Mouse (Mus musculus) intestine, postnatal 0 days (tissue): ENCODE data around the gene Dgcr2. TPM values are rescaled to one million over a fixed set of nuclear protein-coding genes. Genes with fewer than 3 reads are reported as not detected.

Experiments used
- ATAC-seq: fragments of 200-750 bp; cut with Nextera tagmentation; 2 replicates; pipeline ENCODE4 v1.8.0; 2017; ENCODE audit warnings: mild to moderate bottlenecking, moderate TSS enrichment, moderate library complexity
- H3K27ac ChIP-seq: fragments of 300-500 bp; sonication (generic); 2 replicates; pipeline ENCODE4 v1.5.1; 2014; ENCODE audit warnings: mild to moderate bottlenecking, low read depth, low read length, moderate library complexity
- H3K27me3 ChIP-seq: fragments of 300-500 bp; sonication (generic); replicated peaks from 2 replicates; pipeline ENCODE4 v1.6.1; 2014; ENCODE audit warnings: low read length, mixed read lengths; ENCODE audit not compliant: control insufficient read depth, insufficient read depth
- H3K36me3 ChIP-seq: fragments of 300-500 bp; sonication (generic); 2 replicates; pipeline ENCODE4 v1.6.1; 2014; ENCODE audit warnings: mild to moderate bottlenecking, moderate library complexity; ENCODE audit not compliant: control insufficient read depth, insufficient read depth
- H3K4me1 ChIP-seq: fragments of 300-500 bp; sonication (generic); replicated peaks from 2 replicates; pipeline ENCODE4 v1.6.1; 2014; ENCODE audit warnings: antibody characterized with exemption, low read length, mixed read lengths; ENCODE audit not compliant: control insufficient read depth, insufficient read depth
- H3K4me2 ChIP-seq: fragments of 300-500 bp; sonication (generic); replicated peaks from 2 replicates; pipeline ENCODE4 v1.6.1; 2014; ENCODE audit warnings: low read depth, mild to moderate bottlenecking, moderate library complexity
- H3K4me3 ChIP-seq: fragments of 300-500 bp; sonication (generic); 2 replicates; pipeline ENCODE4 v1.5.1; 2014; ENCODE audit warnings: low read depth, low read length
- H3K9ac ChIP-seq: fragments of 300-500 bp; sonication (generic); 2 replicates; pipeline ENCODE4 v1.6.1; 2014; ENCODE audit warnings: mild to moderate bottlenecking, low read depth, low read length
- H3K9me3 ChIP-seq: fragments of 300-500 bp; sonication (generic); 2 replicates; pipeline ENCODE4 v1.6.1; 2016; ENCODE audit warnings: mixed run types; ENCODE audit not compliant: control insufficient read depth
- CTCF ChIP-seq: sonication (generic); IDR thresholded peaks from 2 replicates; pipeline ENCODE4 v1.5.1; 2016; ENCODE audit warnings: low read depth, mild to moderate bottlenecking, control low read depth, antibody characterized with exemption, moderate library complexity
- WGBS: fragments of 180-500 bp; shearing (Covaris S2); extraction: QIAGEN DNeasy Blood & Tissue Kit; methylation state at CpG from one replicate; pipeline ENCODE4 v1.1.7; 2014; 5-methylcytosine and 5-hydroxymethylcytosine counted together
- polyA plus RNA-seq: library from polyadenylated mRNA; unstranded; fragments of >200 nt; fragmentation: Nextera tagmentation; extraction: Ambion mirVana; gene quantifications from 2 replicates; pipeline ENCODE4 v1.2.1, GENCODE M21; 2015

Gene Dgcr2
- polyA plus RNA-seq, 1 experiment from 2014 or later: 35.3 TPM

DNA sequence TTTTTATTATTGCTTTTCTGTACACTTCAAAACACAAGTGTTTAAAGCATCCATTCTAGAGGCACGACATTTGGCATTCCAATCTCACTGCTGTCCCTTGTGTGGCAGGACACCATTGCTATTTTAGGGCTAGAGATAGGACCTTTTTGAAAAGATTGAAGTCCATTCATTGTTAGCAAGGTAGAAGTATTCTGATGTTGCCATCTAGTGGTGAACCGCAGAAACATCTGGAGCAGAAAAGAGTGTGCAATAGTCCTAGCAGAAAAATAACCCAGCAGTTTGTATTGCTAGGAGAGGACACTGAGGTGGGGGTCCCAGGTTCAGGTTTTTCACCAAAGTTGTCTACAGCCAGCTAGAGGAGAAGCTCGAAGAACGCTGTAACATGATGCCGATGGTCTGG is 86.2 kb downstream of the Dgcr2 start:
- Histone ChIP-seq H3K4me3 (no peak overlapping the region), H3K9me3 (no peaks in the 10 kb centered on the region), H3K4me2 (no peak overlapping the region), H3K27me3 (peaks cover 18% of the 10 kb centered on the region), H3K4me1 (no peaks in the 10 kb centered on the region; the same call in 1 of the 2 replicates), H3K9ac (no peak overlapping the region), H3K27ac (no peak overlapping the region), H3K36me3 (no peaks in the 10 kb centered on the region)
- ATAC-seq: no peak
- peak; percentile 87 for TF ChIP-seq CTCF
- WGBS: 5% methylated on average over 5 of the region's 5 CpGs

DNA sequence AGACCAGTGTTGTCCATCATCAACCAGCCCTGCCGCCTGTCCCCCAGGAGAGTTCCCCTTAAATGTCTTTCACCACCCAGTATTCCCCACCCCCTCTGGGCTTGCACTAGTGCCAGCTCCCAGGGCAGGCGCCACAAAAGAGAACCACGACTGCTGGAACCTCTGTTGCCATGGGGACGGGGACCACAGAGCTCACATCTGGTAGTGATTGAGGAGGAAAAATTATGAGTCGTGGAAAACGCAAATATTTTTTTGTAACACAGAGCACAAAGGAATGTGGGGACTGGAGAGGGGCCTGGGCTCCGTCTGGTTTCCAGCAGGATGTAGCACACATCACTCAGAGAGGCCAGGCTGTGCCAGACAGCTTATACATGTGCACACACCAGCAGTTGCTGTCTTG is 88.7 kb downstream of the Dgcr2 start:
- Histone ChIP-seq H3K9ac (no peak overlapping the region), H3K4me3 (no peak overlapping the region), H3K36me3 (0 out of 2 replicates have a peak, but pooled peaks cover 4% of the 10 kb centered on the region), H3K4me1 (0 out of 2 replicates have a peak, but pooled peaks cover 2% of the 10 kb centered on the region), H3K9me3 (no peaks in the 10 kb centered on the region), H3K4me2 (no peak overlapping the region), H3K27me3 (peaks cover 38% of the 10 kb centered on the region), H3K27ac (no peak overlapping the region)
- TF ChIP-seq CTCF: no peak
- no peak for ATAC-seq
- WGBS: 46% methylated on average over 7 of the region's 7 CpGs

DNA sequence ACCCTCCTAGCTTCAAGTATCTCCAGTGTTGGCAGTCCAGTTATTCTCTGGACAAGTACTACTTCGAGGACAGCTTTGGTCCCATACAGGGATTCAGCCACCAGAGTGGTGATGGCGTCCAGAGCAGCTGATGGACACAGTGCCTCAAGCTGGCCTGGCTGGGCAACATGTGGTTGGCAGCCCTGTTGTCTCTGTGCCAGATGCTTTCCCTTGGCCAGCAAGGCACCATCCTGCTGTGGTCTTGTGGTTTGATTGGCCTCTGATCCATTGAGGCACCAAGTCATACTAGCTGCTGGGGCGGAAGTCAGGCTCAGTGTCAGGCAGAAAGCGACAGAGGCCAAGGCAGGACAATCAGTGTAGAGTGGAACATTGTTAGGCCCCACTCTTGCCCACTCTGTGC is 89.2 kb downstream of the Dgcr2 start:
- WGBS: 82% methylated on average over 4 of the region's 4 CpGs
- Histone ChIP-seq H3K4me2 (no peak overlapping the region), H3K9ac (no peak overlapping the region), H3K4me3 (no peak overlapping the region), H3K9me3 (no peaks in the 10 kb centered on the region), H3K27ac (no peak overlapping the region), H3K4me1 (0 out of 2 replicates have a peak, but pooled peaks cover 7% of the 10 kb centered on the region), H3K27me3 (peaks cover 43% of the 10 kb centered on the region), H3K36me3 (0 out of 2 replicates have a peak, but pooled peaks cover 4% of the 10 kb centered on the region)
- TF ChIP-seq CTCF: no peak
- no peak for ATAC-seq

DNA sequence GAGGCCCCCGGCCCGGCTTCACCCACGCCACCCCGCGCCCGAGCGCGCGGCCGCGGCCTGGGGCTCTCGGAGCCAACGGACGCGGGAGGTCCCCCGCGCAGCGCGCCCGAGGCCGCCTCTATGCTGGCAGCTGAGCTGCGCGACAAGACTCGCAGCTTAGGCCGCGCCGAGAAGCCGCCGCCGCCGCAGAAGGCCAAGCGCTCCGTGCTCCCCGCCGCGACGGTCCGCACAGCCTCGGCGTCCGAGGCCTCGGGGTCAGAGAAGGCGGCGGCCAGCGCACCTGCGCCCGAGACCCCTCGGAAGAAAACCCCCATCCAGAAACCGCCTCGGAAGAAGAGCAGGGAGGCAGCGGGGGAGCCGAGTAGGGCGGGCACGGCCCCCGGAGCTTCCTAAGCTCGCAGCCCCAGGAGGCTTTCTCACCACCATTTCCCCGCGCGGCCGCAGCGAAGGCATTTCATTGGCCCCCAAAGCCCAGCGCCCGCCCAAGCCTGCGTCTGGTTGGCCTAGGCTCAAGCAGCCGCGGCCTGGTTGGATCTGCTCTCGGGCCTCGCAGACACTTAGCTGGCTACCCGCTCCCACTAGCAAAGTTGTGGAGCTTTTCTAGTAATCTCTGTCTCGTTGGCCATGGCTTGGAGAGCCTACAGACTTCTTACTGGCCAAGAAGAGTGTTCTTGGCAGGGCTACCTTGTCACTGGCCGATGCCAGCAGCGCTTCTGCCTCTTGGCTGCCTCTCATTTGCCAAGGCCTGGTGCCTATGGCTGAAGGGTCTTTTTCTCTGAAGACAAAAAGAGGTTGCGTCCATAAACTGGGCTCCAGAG is 91.0 kb downstream of the Dgcr2 start:
- peak overlapping the region; percentile 36 for H3K4me3 ChIP-seq
- TF ChIP-seq CTCF: no peak
- no peaks in the 10 kb centered on the region for H3K9me3 ChIP-seq
- H3K4me2 ChIP-seq: peak overlapping the region; percentile 87
- H3K27ac ChIP-seq: no peak overlapping the region
- H3K9ac ChIP-seq: 0 out of 2 replicates have a peak overlapping the region, but pooled peaks have one; percentile 17
- H3K27me3 ChIP-seq: peaks cover 52% of the 10 kb centered on the region
- H3K36me3 ChIP-seq: 0 out of 2 replicates have a peak, but pooled peaks cover 4% of the 10 kb centered on the region
- H3K4me1 ChIP-seq: 0 out of 2 replicates have a peak, but pooled peaks cover 8% of the 10 kb centered on the region
- peak; percentile 53; the same call in 1 of the 2 replicates for ATAC-seq
- WGBS: 15% methylated on average over 73 of the region's 73 CpGs

DNA sequence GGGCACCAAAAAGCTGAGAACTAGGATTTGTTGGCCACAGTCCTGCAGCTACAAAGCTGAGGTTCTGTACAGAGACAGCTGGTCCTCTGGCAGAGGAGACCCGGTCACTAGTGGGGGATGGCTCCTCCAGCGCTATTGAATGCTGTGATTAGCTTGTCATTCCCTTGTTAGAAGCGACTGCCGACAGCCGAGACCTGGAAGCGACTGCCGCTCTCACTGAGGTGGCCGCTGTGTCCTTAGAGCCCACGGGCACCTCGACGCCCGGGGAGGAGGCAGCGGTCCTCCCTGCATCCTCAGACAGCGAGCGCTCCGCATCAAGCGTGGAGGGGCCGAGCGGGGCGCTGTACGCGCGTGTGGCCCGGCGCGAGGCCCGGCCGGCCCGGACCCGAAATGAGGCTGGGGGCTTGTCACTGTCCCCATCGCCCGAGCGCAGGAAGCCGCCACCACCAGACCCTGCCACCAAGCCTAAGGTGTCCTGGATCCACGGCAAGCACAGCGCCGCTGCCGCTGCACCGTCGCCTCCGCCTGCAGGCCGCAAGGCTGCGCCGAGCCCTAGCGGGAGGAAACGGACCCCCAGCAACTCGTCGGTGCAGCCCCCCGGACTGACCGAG is 91.7 kb downstream of the Dgcr2 start:
- no peak overlapping the region for H3K27ac ChIP-seq
- WGBS: 19% methylated on average over 50 of the region's 50 CpGs
- 0 out of 2 replicates have a peak, but pooled peaks cover 4% of the 10 kb centered on the region for H3K36me3 ChIP-seq
- TF ChIP-seq CTCF: no peak
- H3K4me2 ChIP-seq: peak overlapping the region; percentile 87
- H3K4me3 ChIP-seq: peak overlapping the region; percentile 36
- peaks cover 60% of the 10 kb centered on the region for H3K27me3 ChIP-seq
- H3K9me3 ChIP-seq: no peaks in the 10 kb centered on the region
- H3K9ac ChIP-seq: peak overlapping the region; percentile 17; the same call in 1 of the 2 replicates
- H3K4me1 ChIP-seq: 0 out of 2 replicates have a peak, but pooled peaks cover 8% of the 10 kb centered on the region
- ATAC-seq: no peak

DNA sequence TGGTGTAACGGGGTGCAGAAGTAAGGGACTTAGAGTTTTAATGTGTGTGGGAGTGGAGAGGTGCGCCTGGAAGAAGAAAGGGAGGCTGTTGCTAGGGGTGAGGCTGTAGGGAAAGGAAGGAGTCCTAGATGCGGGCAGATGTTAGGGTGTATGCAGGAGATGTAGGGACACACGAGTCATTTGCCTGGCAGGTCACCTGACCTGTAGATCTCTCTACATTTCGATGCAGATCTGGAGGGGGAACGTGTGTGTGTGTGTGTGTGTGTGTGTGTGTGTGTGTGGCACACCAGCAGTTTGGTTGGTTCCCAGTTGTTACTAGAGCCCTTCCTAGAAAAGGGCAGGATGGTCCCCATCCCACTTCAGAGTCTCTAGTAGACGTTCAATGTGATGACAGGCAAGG is 93.4 kb downstream of the Dgcr2 start:
- no peak overlapping the region for H3K9ac ChIP-seq
- no peak overlapping the region for H3K27ac ChIP-seq
- H3K4me2 ChIP-seq: peak overlapping the region; percentile 60
- ATAC-seq: no peak
- H3K9me3 ChIP-seq: no peaks in the 10 kb centered on the region
- H3K4me3 ChIP-seq: peak overlapping the region; percentile 26; the same call in 1 of the 2 replicates
- 0 out of 2 replicates have a peak, but pooled peaks cover 4% of the 10 kb centered on the region for H3K36me3 ChIP-seq
- no peak for TF ChIP-seq CTCF
- 42% methylated on average over 7 of the region's 7 CpGs for WGBS
- H3K4me1 ChIP-seq: 0 out of 2 replicates have a peak, but pooled peaks cover 8% of the 10 kb centered on the region
- H3K27me3 ChIP-seq: peaks cover 66% of the 10 kb centered on the region
